15 mouse cellular contexts compared by ENCODE assay signal in the genomic region with DNA sequence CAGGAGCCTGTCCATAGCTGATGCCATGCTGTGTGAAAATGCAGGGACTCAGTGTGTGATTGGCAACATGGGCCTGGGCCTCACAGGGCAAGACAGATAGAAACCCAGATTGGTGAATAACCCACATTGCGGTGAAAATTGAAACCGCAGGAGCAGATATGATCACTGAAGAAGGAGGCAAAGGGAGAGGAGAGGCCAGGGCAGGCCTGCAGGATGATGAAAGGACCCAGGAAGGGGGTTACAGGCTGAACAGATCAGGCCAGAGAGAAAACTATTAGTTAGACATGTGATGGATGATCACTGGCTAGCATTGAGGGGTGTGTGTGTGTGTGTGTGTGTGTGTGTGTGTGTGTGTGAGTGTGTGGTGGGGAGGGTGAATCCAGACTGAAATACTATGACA.
DNase-seq lines count a peak whose midpoint lies in the region; ATAC-seq and TF ChIP-seq lines count a peak whose summit lies in the region.
"Had no signal": no experiment of that assay in that cellular context is flagged by ENCODE, and none has a peak within 500 bp of the region (broad histone marks: within the 10 kb centered on the region; RNA-seq: fewer than 3 reads in every experiment).

No protein-coding gene starts in this region.

- no peak overlapping the region for H3K4me3 ChIP-seq in liver, embryonic 14.5 days (ENCODE audit: insufficient read depth in 1 of 2, low read depth in 2 of 2, low read length in 2 of 2)
- no peak overlapping the region for H3K4me3 ChIP-seq in liver, embryonic 11.5 days (ENCODE audit: low read depth, low read length)
- H3K4me3 ChIP-seq in hindbrain, embryonic 13.5 days = no peak overlapping the region
- no peak overlapping the region for H3K4me3 ChIP-seq in midbrain, embryonic 16.5 days (ENCODE audit: low read depth, low read length)
- H3K4me3 ChIP-seq in intestine, postnatal 0 days (ENCODE audit: low read depth, low read length) = no peak overlapping the region
- H3K4me3 ChIP-seq: embryonic facial prominence, embryonic 15.5 days; liver, embryonic 12.5 days; neural tube, embryonic 13.5 days had no signal

- H3K27me3 ChIP-seq in liver, embryonic 14.5 days (ENCODE audit: control insufficient read depth, insufficient read depth, low read length) = no peaks in the 10 kb centered on the region
- H3K27me3 ChIP-seq in liver, embryonic 11.5 days (replicated peaks; ENCODE audit: control insufficient read depth, insufficient read depth, low read length) = no peaks in the 10 kb centered on the region
- H3K27me3 ChIP-seq in hindbrain, embryonic 13.5 days = no peaks in the 10 kb centered on the region
- no peaks in the 10 kb centered on the region for H3K27me3 ChIP-seq in midbrain, embryonic 16.5 days (ENCODE audit: control insufficient read depth, insufficient read depth, low read depth, low read length)
- no peaks in the 10 kb centered on the region for H3K27me3 ChIP-seq in intestine, postnatal 0 days (replicated peaks; ENCODE audit: control insufficient read depth, insufficient read depth, low read length)
- H3K27me3 ChIP-seq: embryonic facial prominence, embryonic 15.5 days; liver, embryonic 12.5 days had no signal

- ATAC-seq in liver, embryonic 14.5 days (ENCODE audit: insufficient read depth) = 0 out of 2 replicates have a peak, but pooled peaks have one; percentile 17
- ATAC-seq in liver, embryonic 11.5 days (replicated peaks; ENCODE audit: low FRiP score) = no peak
- ATAC-seq in hindbrain, embryonic 13.5 days (ENCODE audit: low FRiP score) = no peak
- peak; percentile 34; the same call in 1 of the 2 replicates for ATAC-seq in midbrain, embryonic 16.5 days
- ATAC-seq in intestine, postnatal 0 days = no peak
- ATAC-seq: liver, embryonic 12.5 days had no signal

- no peaks in the 10 kb centered on the region for H3K9me3 ChIP-seq in liver, embryonic 14.5 days (ENCODE audit: control insufficient read depth, low read length)
- no peaks in the 10 kb centered on the region for H3K9me3 ChIP-seq in liver, embryonic 11.5 days (ENCODE audit: control insufficient read depth, low read length)
- H3K9me3 ChIP-seq in hindbrain, embryonic 13.5 days = no peaks in the 10 kb centered on the region
- no peaks in the 10 kb centered on the region for H3K9me3 ChIP-seq in midbrain, embryonic 16.5 days (replicated peaks; ENCODE audit: control insufficient read depth, low read length, poor library complexity, severe bottlenecking)
- H3K9me3 ChIP-seq in intestine, postnatal 0 days (ENCODE audit: control insufficient read depth) = no peaks in the 10 kb centered on the region
- H3K9me3 ChIP-seq: embryonic facial prominence, embryonic 15.5 days; liver, embryonic 12.5 days; neural tube, embryonic 13.5 days had no signal

- 35% methylated on average over 2 of the region's 2 CpGs for WGBS in liver, embryonic 14.5 days (ENCODE audit: insufficient replicate concordance)
- 57% methylated on average over 2 of the region's 2 CpGs for WGBS in liver, embryonic 11.5 days
- 74% methylated on average over 2 of the region's 2 CpGs for WGBS in hindbrain, embryonic 13.5 days
- 74% methylated on average over 2 of the region's 2 CpGs for WGBS in midbrain, embryonic 16.5 days
- WGBS in intestine, postnatal 0 days = 82% methylated on average over 2 of the region's 2 CpGs

- no peak overlapping the region for H3K9ac ChIP-seq in liver, embryonic 14.5 days (replicated peaks)
- H3K9ac ChIP-seq in liver, embryonic 11.5 days (ENCODE audit: low read depth, low read length) = no peak overlapping the region
- no peak overlapping the region for H3K9ac ChIP-seq in hindbrain, embryonic 13.5 days
- H3K9ac ChIP-seq in midbrain, embryonic 16.5 days (ENCODE audit: low read depth, low read length) = no peak overlapping the region
- no peak overlapping the region for H3K9ac ChIP-seq in intestine, postnatal 0 days (ENCODE audit: low read depth, low read length)
- H3K9ac ChIP-seq: embryonic facial prominence, embryonic 15.5 days; liver, embryonic 12.5 days; neural tube, embryonic 13.5 days had no signal

- no peak for TF ChIP-seq CTCF in liver, embryonic 14.5 days (IDR thresholded peaks at IDR 0.05; ENCODE audit: low read depth)
- no peak for TF ChIP-seq CTCF in intestine, postnatal 0 days (IDR thresholded peaks at IDR 0.05; ENCODE audit: low read depth)

- no peak for DNase-seq in liver, embryonic 14.5 days (ENCODE audit: low read depth in 3 of 3, low spot score in 3 of 3)
- DNase-seq in liver, embryonic 11.5 days (ENCODE audit: low spot score) = no peak
- DNase-seq in urinary bladder, postnatal 36 days (ENCODE audit: low spot score in 2 of 2) = peak; percentile 23 to 41
- DNase-seq in urinary bladder, postnatal 10 days (ENCODE audit: low spot score) = no peak
- DNase-seq in left cerebral cortex, adult 18-20 months (ENCODE audit: low spot score in 2 of 2) = no peak
- DNase-seq: cerebellum, adult 18-20 months; kidney, postnatal 14 days; layer of hippocampus, adult 9-11 months; thymus, adult 2 months had no signal

- H3K36me3 ChIP-seq in liver, embryonic 14.5 days (replicated peaks; ENCODE audit: control insufficient read depth, insufficient read depth, low read depth) = no peaks in the 10 kb centered on the region
- no peaks in the 10 kb centered on the region for H3K36me3 ChIP-seq in liver, embryonic 11.5 days (ENCODE audit: control insufficient read depth, insufficient read depth, low read length)
- no peaks in the 10 kb centered on the region for H3K36me3 ChIP-seq in hindbrain, embryonic 13.5 days
- H3K36me3 ChIP-seq in midbrain, embryonic 16.5 days (ENCODE audit: control insufficient read depth, insufficient read depth, low read length) = no peaks in the 10 kb centered on the region
- H3K36me3 ChIP-seq in intestine, postnatal 0 days (ENCODE audit: control insufficient read depth, insufficient read depth) = no peaks in the 10 kb centered on the region
- H3K36me3 ChIP-seq: embryonic facial prominence, embryonic 15.5 days; liver, embryonic 12.5 days; neural tube, embryonic 13.5 days had no signal

- no peak overlapping the region for H3K27ac ChIP-seq in liver, embryonic 14.5 days
- no peak overlapping the region for H3K27ac ChIP-seq in liver, embryonic 11.5 days (ENCODE audit: low read depth, low read length)
- H3K27ac ChIP-seq in hindbrain, embryonic 13.5 days = peak overlapping the region; percentile 41; the same call in 1 of the 2 replicates
- H3K27ac ChIP-seq in midbrain, embryonic 16.5 days (ENCODE audit: low read length) = no peak overlapping the region
- no peak overlapping the region for H3K27ac ChIP-seq in intestine, postnatal 0 days (ENCODE audit: low read depth, low read length)
- H3K27ac ChIP-seq: embryonic facial prominence, embryonic 15.5 days; liver, embryonic 12.5 days; neural tube, embryonic 13.5 days had no signal

- H3K4me2 ChIP-seq in liver, embryonic 14.5 days (ENCODE audit: low read depth) = no peak overlapping the region
- no peak overlapping the region for H3K4me2 ChIP-seq in liver, embryonic 11.5 days
- H3K4me2 ChIP-seq in hindbrain, embryonic 13.5 days = no peak overlapping the region
- H3K4me2 ChIP-seq in midbrain, embryonic 16.5 days (ENCODE audit: low read length) = no peak overlapping the region
- H3K4me2 ChIP-seq in intestine, postnatal 0 days (replicated peaks; ENCODE audit: low read depth) = no peak overlapping the region
- H3K4me2 ChIP-seq: embryonic facial prominence, embryonic 15.5 days; liver, embryonic 12.5 days; neural tube, embryonic 13.5 days had no signal

- no peak for TF ChIP-seq EP300 in liver, embryonic 14.5 days (IDR thresholded peaks at IDR 0.05; ENCODE audit: low read depth)

- no peaks in the 10 kb centered on the region; a peak in 1 of 4 replicates for H3K4me1 ChIP-seq in liver, embryonic 14.5 days (replicated peaks; ENCODE audit: control insufficient read depth in 2 of 2, insufficient read depth in 2 of 2, low read length in 1 of 2)
- H3K4me1 ChIP-seq in liver, embryonic 11.5 days (replicated peaks; ENCODE audit: control insufficient read depth, insufficient read depth, low read length) = no peaks in the 10 kb centered on the region; the same call in 1 of the 2 replicates
- H3K4me1 ChIP-seq in hindbrain, embryonic 13.5 days (replicated peaks) = peaks cover 11% of the 10 kb centered on the region
- H3K4me1 ChIP-seq in midbrain, embryonic 16.5 days (ENCODE audit: control insufficient read depth, insufficient read depth, low read length) = no peaks in the 10 kb centered on the region; the same call in 1 of the 2 replicates
- no peaks in the 10 kb centered on the region for H3K4me1 ChIP-seq in intestine, postnatal 0 days (replicated peaks; ENCODE audit: control insufficient read depth, insufficient read depth, low read length)
- H3K4me1 ChIP-seq: embryonic facial prominence, embryonic 15.5 days had no signal

Comparison
In these comparisons a context has a peak if more than half of its experiments do, and no peak if none do; other contexts are left out.
1. ATAC-seq: peak in liver, embryonic 14.5 days (single experiment) and midbrain, embryonic 16.5 days (single experiment); none in liver, embryonic 11.5 days (single experiment), hindbrain, embryonic 13.5 days (single experiment) and intestine, postnatal 0 days (single experiment).
2. DNase-seq: peak in urinary bladder, postnatal 36 days (2 of 2); none in liver, embryonic 14.5 days (0 of 3), liver, embryonic 11.5 days (single experiment), urinary bladder, postnatal 10 days (single experiment) and left cerebral cortex, adult 18-20 months (0 of 2).